Mouse (Mus musculus) ES-Bruce4 (cell line): ENCODE measurements around the gene Card10.

Source experiments
- CTCF ChIP-seq: IDR thresholded peaks from one replicate; pipeline ENCODE4 v1.8.1; 2011; ENCODE audit warnings: low read depth, low read length
- EP300 ChIP-seq: IDR thresholded peaks from 2 replicates; pipeline ENCODE4 v1.6.1; 2011; ENCODE audit warnings: low read depth, low read length; ENCODE audit not compliant: insufficient read depth
- POLR2A ChIP-seq: IDR thresholded peaks from one replicate; pipeline ENCODE4 v1.8.1; 2011; ENCODE audit warnings: low read length; ENCODE audit not compliant: insufficient read depth

- no peak for TF ChIP-seq CTCF
- no peak for TF ChIP-seq POLR2A
- no peak for TF ChIP-seq EP300
Measured at GRCm38 (mm10) chr15:78749855-78750254, 53.0 kb downstream of the Card10 start.
